Mouse (Mus musculus) testis, adult 2 months (tissue): Measurements from ENCODE around the gene Klf4.

ENCODE experiments used
- CTCF ChIP-seq: fragments of 200-500 bp; IDR thresholded peaks from 2 replicates; pipeline ENCODE4 v1.5.1; 2012; ENCODE audit warnings: low read depth, mild to moderate bottlenecking, inconsistent platforms, low read length, moderate library complexity; ENCODE audit not compliant: control insufficient read depth, insufficient read depth, insufficient replicate concordance
- POLR2A ChIP-seq: fragments of 200-500 bp; IDR thresholded peaks from 2 replicates; pipeline ENCODE4 v1.6.1; 2012; ENCODE audit warnings: low read depth, mild to moderate bottlenecking, inconsistent platforms, low read length, moderate library complexity; ENCODE audit not compliant: control insufficient read depth

DNA sequence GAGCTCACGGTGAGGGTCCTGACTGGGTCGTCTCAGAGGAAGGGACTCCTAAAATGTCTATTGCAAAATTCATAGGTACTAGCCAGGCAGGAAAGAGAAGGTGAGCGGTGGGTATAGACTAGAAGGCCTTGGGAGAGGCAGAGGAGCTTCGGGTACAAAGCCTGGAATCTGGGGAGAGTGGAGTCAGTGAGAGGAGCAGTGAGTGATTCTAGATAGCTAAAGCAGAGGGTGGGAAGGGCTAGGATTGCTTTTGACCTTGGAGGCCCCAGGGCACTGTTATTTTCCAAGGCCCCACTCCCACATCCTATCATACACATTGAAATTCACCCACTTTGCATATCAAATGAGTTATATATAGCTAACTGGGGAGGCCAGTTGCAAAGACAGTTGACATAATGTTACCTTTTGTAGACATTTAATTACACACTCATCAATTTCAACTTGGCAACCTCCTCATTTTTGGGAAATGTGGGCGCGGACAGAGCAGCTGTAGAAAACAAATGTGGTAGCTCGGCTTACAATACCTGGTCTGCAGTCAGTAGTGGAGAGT is 55.0 kb downstream of the Klf4 start:
- TF ChIP-seq POLR2A (no peak), CTCF (no peak)
